Mouse (Mus musculus) ovary, postnatal 10 days (tissue): ENCODE data around the gene Prr14.
"Not testable (repeated sequence)": the region's sequence is repeated elsewhere in the genome, so short reads cannot be mapped to it uniquely, and the experiment has no call there.

Experiments
- DNase-seq: peaks from one replicate; pipeline ENCODE4 v3.0.0; 2022; ENCODE audit warnings: low spot score

Prr14 gene

DNA sequence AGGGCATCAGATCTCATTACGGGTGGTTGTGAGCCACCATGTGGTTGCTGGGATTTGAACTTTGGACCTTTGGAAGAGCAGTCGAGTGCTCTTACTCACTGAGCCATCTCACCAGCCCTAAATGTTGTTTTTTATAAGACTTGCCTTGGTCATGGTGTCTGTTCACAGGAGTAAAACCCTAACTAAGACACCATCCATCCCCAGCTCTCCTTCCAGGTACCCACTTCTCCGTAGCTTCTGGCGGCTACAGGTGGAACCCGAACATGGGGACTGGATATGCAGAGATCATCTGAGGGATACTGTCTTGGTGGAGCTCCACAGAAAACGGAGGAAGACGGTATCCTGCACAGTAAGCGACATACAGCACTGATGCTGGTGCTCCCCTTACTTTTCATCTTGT, at the start of gene Prr14:
Gene Prr14 (plus strand): TSS at position 301 of the 400 bp plus-strand sequence.
- DNase-seq = not testable (repeated sequence)

DNA sequence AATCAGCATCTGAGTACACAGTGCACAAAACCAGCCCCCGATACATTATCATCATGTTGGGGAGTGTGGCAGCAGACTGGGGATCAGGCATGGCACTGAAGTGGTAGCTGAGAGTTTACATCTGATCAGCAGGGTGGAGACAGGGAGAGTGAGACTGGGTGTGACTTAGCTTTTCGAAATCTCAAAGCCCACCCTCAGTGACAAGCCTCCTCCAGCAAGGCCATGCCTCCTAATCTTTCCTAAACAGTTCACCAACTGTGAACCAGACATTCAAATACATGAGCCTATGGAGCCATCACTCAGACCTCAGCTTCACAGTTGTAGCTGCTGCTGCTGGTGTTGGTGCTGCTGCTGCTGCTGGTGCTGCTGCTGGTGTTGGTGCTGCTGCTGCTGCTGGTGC, 48.0 kb upstream of the Prr14 start:
- no peak for DNase-seq

DNA sequence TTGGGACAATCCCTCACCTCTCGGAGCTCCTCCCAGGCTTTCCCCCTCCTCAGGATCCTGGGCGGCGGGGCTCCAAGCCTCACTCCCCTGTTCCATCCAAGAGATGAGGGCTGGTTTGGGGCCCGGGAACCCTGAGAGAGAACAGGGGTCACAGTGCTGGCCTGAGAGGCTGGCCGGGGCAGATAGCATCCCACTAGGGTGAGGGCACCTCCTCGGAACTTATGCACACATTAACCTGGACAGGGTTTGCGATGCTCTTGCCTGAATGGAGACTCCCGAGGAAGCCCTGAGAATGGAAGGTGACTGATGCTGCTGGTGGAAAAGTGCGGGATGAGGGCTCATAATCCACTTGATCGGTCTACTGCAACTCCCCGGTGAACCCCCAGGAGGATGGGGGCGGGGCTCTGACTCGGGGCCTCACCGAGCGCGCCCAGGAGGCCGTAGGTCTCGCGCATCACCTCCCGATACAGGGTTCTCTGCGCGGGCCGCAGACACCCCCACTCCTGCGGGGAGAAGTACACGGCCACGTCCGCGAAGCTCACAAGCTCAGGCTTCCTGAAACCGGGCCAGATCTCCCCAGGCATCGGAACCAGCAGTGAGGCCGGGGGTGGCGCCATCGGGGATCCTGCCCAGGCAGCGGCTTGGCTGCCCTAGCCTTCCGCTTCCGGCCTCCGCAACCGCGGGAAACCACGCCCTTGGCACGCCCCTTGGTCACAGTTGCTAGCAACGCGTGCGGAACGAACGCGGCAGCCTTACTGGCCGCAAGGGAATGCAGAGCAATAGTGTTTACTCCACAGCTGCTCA, 37.8 kb upstream of the Prr14 start, which contains the start of gene Zfp688:
Gene Zfp688 (minus strand): TSS at position 681 of the 804 bp plus-strand sequence.
- peak; percentile 94 for DNase-seq

DNA sequence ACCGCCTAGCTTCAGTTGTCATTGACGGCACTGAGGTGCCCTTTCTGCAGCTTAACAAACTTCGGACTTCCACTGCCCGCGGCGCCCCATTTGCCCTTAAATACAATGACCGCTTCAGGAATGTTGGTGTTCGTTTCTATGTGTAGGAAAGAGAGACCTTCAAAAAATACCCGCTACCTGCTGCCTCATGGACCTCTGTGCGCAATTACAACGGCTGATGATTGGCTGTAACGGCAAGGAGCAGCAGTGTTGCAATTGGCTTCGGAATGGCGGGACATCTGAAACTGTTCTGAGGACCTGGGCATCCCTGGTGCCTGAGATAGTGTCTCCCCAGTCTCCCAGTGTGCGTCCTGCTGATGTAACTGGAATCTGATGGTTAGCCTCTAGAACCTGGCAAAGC, 37.2 kb upstream of the Prr14 start:
- no peak for DNase-seq

DNA sequence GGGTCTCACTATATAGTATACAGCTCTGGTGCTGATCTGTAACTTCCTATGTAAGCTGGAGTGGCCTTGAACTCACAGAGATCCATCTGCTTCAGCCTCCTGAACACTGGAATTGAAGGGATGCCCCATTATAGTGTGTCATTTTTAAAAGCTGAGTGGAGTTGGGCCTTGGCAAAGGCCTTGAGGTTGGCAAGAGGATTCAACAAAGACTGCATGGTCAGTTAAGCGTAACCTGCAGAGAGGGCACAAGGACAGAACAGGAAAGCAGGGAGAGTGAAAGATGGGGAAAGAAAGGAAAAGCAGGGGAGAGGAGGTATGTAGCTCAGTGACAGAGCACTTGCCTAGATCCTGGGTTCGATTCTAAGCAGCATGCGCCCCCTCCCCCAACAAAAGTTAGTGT, 34.1 kb upstream of the Prr14 start:
- DNase-seq = no peak

DNA sequence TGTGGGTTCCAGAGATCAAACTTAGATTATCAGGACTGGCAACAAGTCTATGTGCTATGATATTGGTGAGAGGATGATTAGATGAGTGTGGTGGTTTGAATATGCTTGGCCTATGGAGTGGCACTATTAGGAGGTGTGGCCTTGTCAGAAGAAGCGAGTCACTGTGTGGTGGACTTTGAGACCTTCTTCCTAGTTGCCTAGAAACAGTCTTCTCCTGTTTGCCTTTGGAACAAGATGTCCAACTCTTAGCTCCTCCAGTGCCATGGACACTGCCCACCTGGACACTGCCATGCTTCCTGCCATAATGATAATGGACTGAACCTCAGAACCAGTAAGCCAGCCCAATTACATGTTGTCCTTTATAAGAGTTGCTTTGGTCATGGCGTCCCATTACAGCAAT, 33.5 kb upstream of the Prr14 start:
- no peak for DNase-seq

DNA sequence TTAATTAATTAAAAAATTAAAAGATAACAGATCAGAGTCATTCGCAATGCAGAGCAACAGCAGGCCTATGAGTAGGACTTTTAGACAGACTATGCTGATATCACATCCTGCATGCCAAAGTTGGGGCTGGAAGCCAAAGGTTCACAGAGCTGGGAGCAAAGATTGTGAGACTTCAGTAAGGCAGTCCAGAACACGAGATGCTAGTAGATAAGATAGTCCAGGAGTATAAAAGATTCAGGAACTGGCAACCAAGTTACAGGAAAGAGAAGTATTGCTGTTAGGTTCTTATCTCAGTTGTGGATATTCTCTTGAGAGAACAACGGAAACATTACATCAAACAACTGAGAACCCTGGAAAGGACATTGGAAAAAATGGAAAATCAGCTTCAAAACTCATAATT, 33.1 kb upstream of the Prr14 start:
- no peak for DNase-seq

DNA sequence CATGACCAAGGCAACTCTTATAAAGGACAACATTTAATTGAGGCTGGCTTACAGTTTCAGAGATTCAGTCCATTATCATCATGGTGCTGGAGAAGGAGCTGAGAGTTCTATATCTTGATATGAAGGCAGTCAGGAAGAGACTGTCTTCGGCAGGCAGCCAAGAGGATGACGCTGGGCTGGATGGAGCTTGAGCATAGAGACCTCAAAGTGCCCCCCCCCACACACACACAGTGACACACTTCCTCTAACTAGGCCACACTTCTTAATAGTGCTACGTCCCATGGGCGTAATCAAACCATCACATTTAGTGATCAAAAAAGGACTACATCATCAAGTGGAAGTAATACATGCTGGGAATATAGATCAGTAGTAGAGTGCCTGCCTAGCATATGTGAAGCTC, 24.2 kb upstream of the Prr14 start:
- DNase-seq = no peak

DNA sequence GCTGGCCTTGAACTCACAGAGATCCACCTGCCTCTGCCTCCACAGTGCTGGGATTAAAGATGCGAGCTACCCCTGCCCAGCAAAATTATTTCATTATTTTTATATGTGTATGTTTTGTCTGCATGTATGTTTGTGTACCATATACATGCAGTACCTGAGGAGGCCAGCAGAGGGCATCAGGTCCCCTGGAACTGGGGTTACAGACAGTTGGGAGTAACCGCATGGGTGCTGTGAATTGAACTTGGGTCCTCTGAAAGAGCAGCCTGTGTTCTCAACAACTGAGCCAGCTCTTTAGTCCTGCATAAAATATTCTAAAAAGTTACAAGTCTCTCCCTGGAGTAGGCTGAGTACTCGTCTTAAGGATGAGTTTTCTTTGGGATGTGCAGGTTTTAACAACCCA, 21.7 kb upstream of the Prr14 start:
- no peak for DNase-seq

DNA sequence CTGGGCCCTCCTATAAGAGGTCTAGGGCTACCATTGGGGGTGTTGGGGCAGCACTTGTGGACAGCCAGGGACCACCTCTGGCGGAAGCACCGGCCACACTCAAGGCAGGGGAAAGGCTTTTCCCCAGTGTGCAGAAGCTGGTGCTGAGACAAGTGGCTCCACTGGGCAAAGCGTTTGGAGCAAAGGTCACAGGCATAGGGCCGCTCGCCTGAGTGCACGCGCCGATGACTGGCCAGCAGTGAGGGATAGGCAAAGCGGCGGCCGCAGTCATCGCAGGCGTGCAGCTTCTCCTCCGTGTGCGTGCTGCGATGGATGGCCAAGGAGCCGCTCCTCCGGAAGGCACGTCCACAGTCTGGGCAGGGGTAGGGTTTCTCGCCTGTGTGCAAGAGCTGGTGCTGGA, 15.4 kb upstream of the Prr14 start:
- DNase-seq = no peak

DNA sequence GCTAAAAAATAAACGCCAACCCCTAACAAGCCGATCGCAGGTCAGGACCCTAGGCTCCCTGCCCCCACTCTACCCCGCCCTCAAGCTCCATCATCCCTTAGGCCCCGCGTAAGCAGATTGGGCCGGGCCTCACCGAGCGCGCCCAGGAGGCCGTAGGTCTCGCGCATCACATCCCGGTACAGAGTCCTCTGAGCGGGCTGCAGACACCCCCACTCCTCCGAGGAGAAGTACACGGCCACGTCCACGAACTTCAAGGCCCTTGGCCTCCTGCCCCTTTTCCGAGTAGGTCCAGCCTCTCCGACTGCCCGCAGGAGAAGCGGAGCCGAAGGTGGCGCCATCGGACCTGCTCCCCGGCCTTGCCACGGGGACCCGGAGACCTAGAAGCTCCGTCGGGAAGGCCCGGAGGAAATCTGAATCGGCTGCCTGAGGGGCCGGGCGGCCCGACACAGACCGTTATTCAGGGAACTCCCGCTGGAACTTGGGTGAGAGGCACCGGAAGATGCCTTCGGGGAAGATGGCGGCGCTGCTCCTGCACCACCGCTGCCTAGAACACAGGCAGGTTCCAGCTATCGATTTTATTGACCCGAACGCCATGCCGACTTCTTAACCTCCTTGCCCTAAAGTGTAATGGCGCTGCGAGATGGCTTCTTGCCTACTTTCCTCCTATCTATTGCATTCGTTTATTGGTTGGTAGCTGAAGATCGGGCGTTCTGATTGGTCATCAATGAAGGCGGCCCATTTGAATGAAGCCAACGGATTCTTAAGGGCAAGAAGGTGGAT, 10.7 kb upstream of the Prr14 start, which contains the start of gene Zfp689:
Gene Zfp689 (minus strand): TSS at position 638 of the 780 bp plus-strand sequence.
- DNase-seq = peak; percentile 83

DNA sequence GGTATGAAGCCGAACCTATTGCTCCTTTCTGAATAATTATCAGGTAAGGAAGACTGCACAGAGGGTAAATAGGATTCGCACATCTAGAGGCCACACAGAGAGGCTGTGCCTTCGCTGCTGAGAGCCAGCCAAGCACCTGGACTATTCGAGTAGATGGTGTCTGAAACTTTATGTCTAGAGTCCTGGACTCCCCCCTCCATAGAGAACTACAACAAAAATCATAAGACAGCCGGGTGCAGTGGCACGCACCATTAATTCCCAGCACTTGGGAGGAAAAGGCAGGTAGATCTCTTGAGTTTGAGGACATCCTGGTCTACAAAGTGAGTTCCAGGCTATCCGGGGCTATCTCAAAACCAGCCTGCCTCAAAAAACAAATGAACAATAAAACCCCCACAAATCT, 9.4 kb upstream of the Prr14 start:
- no peak for DNase-seq

DNA sequence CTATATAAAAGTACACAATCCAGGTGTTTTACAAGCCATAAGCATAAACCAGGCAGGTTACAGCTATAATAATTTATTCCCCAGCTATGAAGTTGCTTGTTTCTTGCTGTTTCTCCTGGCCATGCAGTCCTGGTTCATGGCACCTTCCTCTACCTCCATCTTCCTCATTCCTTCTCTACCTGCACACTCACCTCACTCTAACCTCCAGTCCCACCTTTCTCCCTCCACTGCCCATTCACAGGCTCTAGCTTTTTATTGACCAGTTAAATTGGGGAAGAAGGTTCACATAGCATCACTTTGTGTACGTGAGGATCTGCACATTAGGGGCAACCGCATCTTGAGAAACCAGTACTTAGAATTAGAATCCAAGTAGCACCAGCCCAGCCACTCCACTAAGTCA, 6.4 kb upstream of the Prr14 start:
- DNase-seq = no peak

DNA sequence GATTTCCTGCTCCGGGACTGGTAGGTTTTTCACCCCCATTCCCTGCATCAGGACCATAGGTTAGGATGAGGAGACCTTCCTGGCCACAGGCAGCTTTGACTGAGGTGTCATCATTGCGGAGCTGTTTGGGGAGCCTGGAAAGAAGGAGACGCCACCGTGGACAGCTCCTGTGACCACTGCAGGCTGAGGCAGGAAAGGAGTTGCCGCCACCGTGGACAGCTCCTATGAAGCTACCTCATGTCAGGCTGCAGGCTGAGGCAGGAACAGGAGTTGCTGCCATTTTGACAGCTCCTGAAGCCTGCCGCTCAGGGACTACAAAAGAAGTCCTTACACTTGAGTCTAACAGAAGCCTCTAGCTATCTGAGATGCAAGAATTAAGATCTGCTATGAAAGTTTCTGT, 4.5 kb upstream of the Prr14 start:
- DNase-seq = no peak

DNA sequence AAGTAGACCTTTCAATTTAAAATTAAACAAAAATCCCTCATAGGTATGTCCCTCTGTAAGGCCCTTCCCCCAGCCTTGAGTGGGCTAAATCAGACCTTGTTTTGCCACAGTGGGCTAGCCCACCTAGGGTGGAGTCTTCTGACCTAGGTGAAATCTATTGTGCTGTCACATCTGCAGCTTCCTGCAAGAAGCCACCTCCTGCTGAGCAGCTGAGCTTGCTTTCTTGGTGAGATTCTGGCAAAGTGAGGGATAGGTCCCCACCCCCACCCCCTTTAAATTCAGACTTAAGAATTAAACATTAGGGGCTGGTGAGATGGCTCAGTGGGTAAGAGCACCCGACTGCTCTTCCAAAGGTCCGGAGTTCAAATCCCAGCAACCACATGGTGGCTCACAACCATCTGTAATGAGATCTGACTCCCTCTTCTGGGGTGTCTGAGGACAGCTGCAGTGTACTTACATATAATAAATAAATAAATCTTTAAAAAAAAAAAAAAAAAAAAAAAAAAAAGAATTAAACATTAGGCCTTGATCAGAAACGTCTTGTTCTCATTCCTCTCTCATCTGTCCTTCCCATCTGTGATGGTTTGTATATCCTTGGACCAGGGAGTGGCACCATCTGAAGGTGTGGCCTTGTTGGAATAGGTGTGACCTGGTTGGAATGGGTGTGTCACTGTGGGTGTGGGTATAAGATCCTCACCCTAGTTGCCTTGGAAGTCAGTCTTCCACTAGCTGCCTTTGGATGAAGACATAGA, 864 bp upstream of the Prr14 start:
- DNase-seq = not testable (repeated sequence)

DNA sequence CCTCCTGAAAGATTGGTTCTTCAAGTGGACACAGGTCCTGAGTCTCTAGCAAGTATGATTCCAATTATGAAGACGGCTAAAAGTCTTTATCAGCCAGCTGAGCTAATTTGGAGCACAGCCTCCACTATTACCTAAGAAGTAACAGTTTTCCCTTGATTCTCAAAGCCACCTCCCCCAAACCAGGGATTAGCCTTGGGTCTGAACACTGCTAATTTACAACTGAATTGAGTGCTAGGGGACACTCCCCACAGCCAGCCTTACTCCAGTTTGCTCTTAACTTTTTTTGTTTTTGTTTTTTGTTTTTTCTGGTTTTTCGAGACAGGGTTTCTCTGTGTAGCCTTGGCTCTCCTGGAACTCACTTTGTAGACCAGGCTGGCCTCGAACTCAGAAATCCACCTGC, 5.8 kb downstream of the Prr14 start:
- DNase-seq = no peak

DNA sequence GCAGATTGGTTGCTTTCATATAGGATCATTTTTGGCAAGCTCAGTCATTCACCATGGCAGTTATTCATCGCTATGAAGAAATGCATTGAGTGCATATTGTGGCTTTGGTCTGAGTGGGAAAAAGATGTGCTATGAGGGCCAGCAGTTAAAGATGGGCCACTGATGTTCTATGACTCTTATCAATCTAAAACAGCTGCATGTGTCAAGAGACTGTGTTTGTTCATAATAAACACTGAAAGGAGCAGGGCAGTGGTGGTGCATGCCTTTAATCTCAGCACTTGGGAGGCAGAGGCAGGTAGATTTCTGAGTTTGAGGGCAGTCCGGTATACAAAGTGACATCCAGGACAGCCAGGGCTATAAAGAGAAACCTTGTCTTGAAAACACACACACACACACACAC, 6.3 kb downstream of the Prr14 start:
- DNase-seq = not testable (repeated sequence)

DNA sequence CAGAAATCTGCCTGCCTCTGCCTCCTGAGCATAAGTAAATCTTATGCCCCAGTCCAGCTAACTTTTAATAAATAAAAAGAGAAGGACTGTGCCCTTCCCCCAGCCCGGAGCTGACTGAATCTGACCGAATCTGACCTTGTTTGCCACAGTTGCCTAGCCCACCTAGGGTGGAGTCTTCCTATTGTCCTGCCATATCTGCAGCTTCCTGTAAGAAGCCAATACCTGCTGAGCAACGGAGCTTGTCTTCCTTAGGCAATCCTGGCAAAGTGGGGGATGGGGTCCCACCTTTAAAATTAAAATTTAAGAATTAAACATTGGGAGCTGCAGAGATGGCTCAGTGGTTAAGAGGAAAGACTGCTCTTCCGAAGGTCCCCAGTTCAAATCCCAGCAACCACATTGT, 7.2 kb downstream of the Prr14 start:
- DNase-seq = no peak

DNA sequence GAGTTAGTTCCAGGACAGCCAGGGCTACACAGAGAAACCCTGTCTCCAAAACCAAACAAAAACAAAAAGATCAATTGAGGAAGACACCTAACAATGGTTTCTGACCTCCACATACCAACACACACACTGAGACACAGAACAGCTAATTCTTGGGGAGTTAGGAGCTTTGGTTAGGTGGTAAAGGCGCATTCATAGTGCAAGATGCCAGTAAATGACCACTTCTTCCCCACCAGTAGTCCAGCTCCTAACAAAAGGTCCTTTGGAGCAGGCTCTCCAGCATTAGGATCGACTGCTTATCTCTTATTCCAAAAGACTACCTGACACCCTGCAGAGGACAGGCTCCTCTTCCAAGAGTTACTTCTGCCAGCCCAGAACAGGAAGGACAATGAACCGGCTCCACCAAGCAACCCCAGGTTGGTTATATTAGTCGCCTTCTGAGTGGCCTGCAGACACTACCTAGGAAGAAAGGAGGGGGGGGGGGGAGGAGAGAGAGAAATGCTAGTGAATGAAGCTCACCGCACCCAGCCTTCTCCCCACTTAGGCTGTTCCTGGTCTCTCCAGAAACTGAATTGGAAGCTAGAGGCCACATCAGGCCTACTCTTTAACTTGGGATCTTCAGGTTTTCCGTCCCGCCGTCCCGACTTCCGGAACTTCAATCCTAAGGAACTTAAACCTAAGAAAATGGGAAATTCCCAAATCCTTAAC, 10.8 kb downstream of the Prr14 start:
- no peak for DNase-seq

DNA sequence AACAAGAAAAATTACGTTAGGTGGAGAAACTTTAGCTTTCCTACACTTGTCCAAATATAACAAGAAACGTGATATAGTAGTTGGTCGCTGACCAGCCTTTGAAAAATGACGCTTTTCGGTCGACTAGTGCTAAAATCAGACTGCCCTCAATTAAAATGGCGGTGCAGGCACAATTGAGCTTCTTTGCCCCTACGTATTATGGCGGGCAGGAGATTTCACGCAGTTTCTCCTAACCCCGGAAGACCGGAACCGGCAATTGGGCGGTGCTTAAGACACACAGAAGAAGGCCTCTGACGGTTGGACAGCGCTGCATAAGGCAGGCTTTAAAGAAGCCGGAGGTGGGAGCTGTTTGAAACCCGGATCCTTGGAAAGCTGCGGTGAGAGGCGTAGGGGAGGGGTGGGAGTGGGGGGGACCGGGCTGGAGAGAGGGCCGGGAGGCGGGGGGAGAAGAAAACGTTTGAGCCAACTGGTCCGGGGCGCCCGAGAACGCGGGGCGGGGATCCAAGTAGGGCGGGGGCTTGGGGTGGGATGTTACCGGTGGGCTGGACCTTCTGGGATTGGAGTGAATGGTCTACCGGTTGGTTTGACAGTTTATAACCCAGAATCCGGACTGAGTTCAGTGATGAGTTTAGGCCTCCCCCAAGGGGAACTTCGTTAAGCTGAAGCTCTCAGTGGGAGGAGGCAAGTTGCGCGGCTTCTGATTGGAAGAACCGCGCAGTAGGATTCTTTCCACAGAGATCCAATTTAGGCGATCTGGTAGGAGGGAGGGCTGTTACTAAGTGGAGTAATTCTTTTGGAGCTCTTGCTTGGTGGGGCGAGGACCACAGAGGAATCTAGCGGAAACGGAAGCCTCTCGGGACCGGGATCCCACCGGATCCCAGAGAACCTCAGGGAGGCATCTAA, 11.6 kb downstream of the Prr14 start:
- peak; percentile 56 for DNase-seq

DNA sequence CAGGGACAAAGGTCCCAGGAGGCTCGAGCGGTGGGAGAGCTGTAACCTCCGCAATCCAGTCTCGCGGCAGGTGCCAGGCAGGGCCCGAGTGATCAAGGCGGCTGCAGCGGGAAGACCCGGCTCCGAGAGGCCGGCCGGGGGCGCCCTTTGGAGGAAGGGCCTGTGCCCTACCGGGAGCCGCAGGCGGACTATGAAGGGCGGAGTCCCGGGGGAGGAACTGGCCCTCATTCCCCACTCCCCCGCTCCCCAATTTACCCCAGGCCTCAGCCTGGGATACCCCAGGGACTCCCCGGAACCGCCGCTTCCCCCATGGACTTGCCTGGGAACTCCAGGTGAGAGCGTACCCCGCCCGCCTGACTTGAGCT, 12.2 kb downstream of the Prr14 start:
- DNase-seq = peak; percentile 45
